Mouse (Mus musculus): ENCODE measurements at regions not wholly inside any gene's neighbourhood (a gene's known extent, or its start where the extent isn't known, plus 50 kb on each side); places are given as distances from the start of the nearest gene placed in this dataset.

DNA sequence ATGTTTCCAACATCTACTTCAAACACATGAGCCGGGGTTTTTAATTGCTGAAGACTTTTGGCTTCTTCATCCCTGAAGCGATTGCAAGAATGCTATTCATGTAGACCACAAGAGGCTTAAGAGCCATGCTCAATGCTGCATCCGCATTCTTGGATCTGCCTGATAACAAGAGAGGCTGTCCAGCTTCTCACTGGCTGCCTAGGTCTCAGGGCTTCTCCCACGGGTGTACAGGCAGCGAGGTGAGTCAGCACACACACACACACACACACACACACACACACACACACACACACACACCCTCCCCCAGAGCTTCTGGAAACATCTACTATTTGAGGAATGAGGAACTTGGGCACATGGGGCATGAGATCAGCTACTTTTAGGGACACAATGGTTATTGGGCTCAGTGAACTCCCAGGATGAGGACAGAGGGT lies 261.1 kb downstream of the Tgfb2 start:
- Histone ChIP-seq H3K9ac (no peak overlapping the region), H3K27me3 (ENCODE audit: insufficient read depth, low read length) (no peaks in the 10 kb centered on the region), H3K27ac (ENCODE audit: low read depth) (peak overlapping the region; percentile 42; the same call in 1 of the 2 replicates), H3K4me2 (no peak overlapping the region), H3K36me3 (ENCODE audit: insufficient read depth) (no peaks in the 10 kb centered on the region), H3K9me3 (ENCODE audit: low read depth, low read length) (no peaks in the 10 kb centered on the region), H3K4me1 (ENCODE audit: insufficient read depth) (peaks cover 3% of the 10 kb centered on the region; the same call in 1 of the 2 replicates), H3K4me3 (ENCODE audit: low read depth, low read length) (no peak overlapping the region)
- DNase-seq (peak; percentile 75), ATAC-seq (ENCODE audit: insufficient read depth) (peak; percentile 89)
- WGBS, result 60% methylated on average over 5 of the region's 5 CpGs
- 0 out of 2 replicates have a peak, but pooled peaks have one; percentile 12 for TF ChIP-seq CTCF (IDR thresholded peaks at IDR 0.05; ENCODE audit: low read depth)

DNA sequence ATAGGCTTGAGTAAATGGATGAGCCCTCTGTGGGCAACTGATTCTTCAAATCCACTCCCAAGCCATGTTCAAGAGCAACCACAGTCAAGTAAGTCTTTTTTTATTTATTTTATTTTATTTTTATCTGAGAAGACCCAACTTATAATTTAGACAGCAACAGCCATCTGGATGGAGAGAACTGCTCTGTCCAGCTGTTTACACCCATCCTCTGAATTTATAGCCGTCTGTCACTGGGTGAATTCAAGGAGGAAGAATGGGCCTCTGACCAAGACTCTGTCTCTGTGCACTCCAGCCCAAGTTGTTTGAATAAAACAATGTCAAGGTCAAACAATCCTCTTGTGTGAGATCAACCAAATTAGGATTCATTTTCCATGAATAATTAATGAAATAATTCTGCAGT lies 263.6 kb downstream of the Tgfb2 start:
- Histone ChIP-seq H3K9ac (no peak overlapping the region), H3K4me1 (ENCODE audit: insufficient read depth) (peaks cover 3% of the 10 kb centered on the region; the same call in 1 of the 2 replicates), H3K27me3 (ENCODE audit: insufficient read depth, low read length) (no peaks in the 10 kb centered on the region), H3K4me2 (no peak overlapping the region), H3K4me3 (ENCODE audit: low read depth, low read length) (no peak overlapping the region), H3K36me3 (ENCODE audit: insufficient read depth) (no peaks in the 10 kb centered on the region), H3K9me3 (ENCODE audit: low read depth, low read length) (no peaks in the 10 kb centered on the region), H3K27ac (ENCODE audit: low read depth) (no peak overlapping the region)
- 47% methylated on average over 1 of the region's 1 CpGs for WGBS
- ATAC-seq (ENCODE audit: insufficient read depth) (no peak), DNase-seq (no peak)
- TF ChIP-seq CTCF (IDR thresholded peaks at IDR 0.05; ENCODE audit: low read depth), result no peak

DNA sequence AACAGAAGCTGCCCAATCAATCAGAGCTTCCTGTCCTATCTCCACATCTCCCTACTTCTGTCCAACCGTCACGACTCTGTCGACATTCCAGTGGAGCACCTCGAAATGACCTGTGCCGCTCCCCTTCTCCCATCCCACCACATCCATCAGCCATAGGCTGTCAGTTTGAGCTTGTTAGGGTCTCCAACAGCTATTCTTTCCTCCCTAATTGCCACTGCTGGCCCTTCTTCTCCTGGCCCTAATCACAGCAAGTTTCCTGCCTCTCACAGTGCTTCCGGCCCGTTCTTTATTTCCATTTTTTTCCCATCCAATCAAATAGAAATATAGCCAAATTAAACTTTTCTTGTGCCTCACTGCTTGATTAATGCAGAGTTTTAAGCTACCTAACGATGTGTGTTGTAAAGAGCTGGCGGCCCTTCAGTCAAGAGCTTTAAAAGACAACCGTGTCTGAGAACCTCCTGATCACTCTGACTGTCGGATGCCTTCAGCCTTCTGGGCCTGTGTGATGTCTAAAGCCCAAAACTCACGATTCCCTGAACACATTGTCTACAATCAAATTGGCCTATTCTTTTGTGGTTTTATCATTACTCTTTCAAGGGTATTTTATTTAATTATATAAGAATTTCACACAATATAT lies 270.3 kb downstream of the Tgfb2 start:
- ATAC-seq (ENCODE audit: insufficient read depth), result no peak

DNA sequence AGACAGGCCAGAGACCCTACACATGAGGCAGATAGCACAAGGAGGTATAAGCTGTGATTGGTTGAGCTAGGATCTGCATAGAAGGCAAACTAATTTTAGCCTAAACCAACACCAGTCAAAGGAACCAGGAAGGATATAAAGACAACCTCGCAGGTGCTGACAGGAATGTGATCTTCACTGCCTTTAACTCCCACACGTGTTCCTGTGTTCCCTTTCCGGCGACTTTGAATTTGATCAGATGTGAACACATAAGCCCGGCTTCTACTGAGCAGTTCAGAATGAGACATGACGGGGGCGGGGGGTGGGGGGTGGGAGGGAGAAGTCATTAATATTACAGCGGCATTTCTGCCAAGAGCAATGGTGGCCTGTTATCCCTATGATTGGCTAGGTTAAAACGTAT lies 271.0 kb downstream of the Tgfb2 start:
- Histone ChIP-seq H3K27me3 (ENCODE audit: insufficient read depth, low read length) (no peaks in the 10 kb centered on the region), H3K4me3 (ENCODE audit: low read depth, low read length) (no peak overlapping the region), H3K4me2 (peak overlapping the region; percentile 15; the same call in 1 of the 2 replicates), H3K9ac (no peak overlapping the region), H3K36me3 (ENCODE audit: insufficient read depth) (no peaks in the 10 kb centered on the region), H3K9me3 (ENCODE audit: low read depth, low read length) (no peaks in the 10 kb centered on the region), H3K4me1 (ENCODE audit: insufficient read depth) (peaks cover 18% of the 10 kb centered on the region), H3K27ac (ENCODE audit: low read depth) (no peak overlapping the region)
- DNase-seq (peak; percentile 17), ATAC-seq (ENCODE audit: insufficient read depth) (no peak)
- WGBS, result 25% methylated on average over 9 of the region's 9 CpGs
- no peak for TF ChIP-seq CTCF (IDR thresholded peaks at IDR 0.05; ENCODE audit: low read depth)

More for the DNA sequence above, 270.3 kb downstream of the Tgfb2 start:
- 18% methylated on average over 12 of the region's 12 CpGs for WGBS
- Histone ChIP-seq H3K9ac (no peak overlapping the region), H3K4me2 (no peak overlapping the region; the same call in 1 of the 2 replicates), H3K36me3 (ENCODE audit: insufficient read depth) (no peaks in the 10 kb centered on the region), H3K4me1 (ENCODE audit: insufficient read depth) (peaks cover 18% of the 10 kb centered on the region), H3K9me3 (ENCODE audit: low read depth, low read length) (no peaks in the 10 kb centered on the region), H3K27me3 (ENCODE audit: insufficient read depth, low read length) (no peaks in the 10 kb centered on the region), H3K4me3 (ENCODE audit: low read depth, low read length) (no peak overlapping the region), H3K27ac (ENCODE audit: low read depth) (0 out of 2 replicates have a peak overlapping the region, but pooled peaks have one; percentile 34)
- peak; percentile 38 for DNase-seq
- TF ChIP-seq CTCF (IDR thresholded peaks at IDR 0.05; ENCODE audit: low read depth), result no peak

DNA sequence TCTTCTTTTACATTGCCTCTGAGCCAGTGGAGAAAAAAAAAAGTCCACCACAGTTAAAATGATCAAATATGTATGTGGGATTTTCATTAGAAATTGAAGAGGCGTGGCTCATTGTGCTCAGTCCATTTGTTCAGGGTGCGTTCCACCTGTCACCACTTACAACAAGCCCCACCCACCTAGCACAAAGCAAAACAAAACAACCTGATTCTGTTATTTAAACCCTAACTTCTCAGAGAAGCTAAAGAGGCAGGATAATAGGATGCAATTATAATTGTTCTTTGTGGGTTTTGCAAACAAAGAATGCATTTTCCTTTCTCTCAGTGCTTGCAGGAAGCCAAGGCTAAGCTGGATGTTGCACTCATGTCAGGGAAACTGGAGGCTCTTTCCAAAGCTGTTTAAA lies 271.8 kb downstream of the Tgfb2 start:
- no peak overlapping the region; the same call in 1 of the 2 replicates for H3K27ac ChIP-seq (ENCODE audit: low read depth)
- no peak for DNase-seq

DNA sequence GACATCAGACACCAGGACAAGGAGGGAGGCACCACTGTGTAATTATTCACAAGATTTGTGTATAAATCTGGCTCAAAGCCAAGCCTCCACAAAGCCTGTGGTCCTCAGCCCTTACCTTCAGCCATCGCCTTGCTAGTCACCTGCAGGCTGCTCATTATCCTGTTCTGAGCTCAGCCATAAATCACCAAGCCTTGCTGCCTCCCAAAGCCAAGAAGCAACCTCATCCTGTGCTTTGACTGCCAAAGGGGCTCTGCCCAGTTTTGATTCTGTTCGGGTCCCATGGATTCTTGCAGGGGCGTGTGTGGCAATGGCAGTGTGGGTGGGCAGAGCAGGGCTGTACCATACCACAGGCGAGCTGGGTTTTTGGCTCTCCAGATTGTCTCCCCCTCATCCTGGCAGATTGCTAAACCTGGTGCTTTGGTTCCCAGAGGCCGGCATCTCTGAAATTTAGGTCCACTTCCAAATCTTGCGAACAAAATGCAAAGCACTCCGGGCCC lies 272.6 kb downstream of the Tgfb2 start:
- 72% methylated on average over 7 of the region's 7 CpGs for WGBS
- H3K9ac ChIP-seq, result no peak overlapping the region
- TF ChIP-seq CTCF (IDR thresholded peaks at IDR 0.05; ENCODE audit: low read depth), result no peak
- no peak overlapping the region for H3K4me2 ChIP-seq
- peaks cover 18% of the 10 kb centered on the region for H3K4me1 ChIP-seq (ENCODE audit: insufficient read depth)
- peak overlapping the region; percentile 13; the same call in 1 of the 2 replicates for H3K27ac ChIP-seq (ENCODE audit: low read depth)
- ATAC-seq (ENCODE audit: insufficient read depth), result peak; percentile 59
- H3K36me3 ChIP-seq (ENCODE audit: insufficient read depth), result no peaks in the 10 kb centered on the region
- H3K9me3 ChIP-seq (ENCODE audit: low read depth, low read length), result no peaks in the 10 kb centered on the region
- no peaks in the 10 kb centered on the region for H3K27me3 ChIP-seq (ENCODE audit: insufficient read depth, low read length)
- DNase-seq, result peak; percentile 73
- no peak overlapping the region for H3K4me3 ChIP-seq (ENCODE audit: low read depth, low read length)

More for the DNA sequence above, 271.8 kb downstream of the Tgfb2 start:
- 82% methylated on average over 2 of the region's 2 CpGs for WGBS
- no peaks in the 10 kb centered on the region for H3K9me3 ChIP-seq (ENCODE audit: low read depth, low read length)
- H3K9ac ChIP-seq, result no peak overlapping the region
- H3K36me3 ChIP-seq (ENCODE audit: insufficient read depth), result no peaks in the 10 kb centered on the region
- no peak for TF ChIP-seq CTCF (IDR thresholded peaks at IDR 0.05; ENCODE audit: low read depth)
- H3K4me1 ChIP-seq (ENCODE audit: insufficient read depth), result peaks cover 18% of the 10 kb centered on the region
- ATAC-seq (ENCODE audit: insufficient read depth), result no peak
- no peaks in the 10 kb centered on the region for H3K27me3 ChIP-seq (ENCODE audit: insufficient read depth, low read length)
- H3K4me2 ChIP-seq, result no peak overlapping the region
- H3K4me3 ChIP-seq (ENCODE audit: low read depth, low read length), result no peak overlapping the region

DNA sequence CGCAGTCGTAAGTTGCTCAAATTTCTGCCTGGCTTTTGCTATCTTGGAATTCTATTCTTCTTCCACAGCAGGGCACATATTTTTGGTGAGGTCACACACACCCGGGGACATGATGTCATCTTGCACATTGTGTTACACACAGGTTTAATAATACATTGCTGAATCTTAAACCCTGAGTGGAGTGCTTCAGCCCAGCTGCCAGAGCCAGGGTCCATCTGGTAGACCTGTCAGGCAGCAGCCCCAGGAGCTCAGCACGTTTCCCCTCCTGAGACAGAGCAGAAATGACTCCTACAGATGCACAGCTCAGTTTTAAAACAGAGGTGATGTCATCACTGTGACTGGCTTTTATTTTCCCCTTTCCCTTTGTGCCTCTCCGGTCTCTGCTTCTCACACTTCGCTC lies 280.4 kb downstream of the Tgfb2 start:
- Histone ChIP-seq H3K4me2 (no peak overlapping the region), H3K36me3 (ENCODE audit: insufficient read depth) (no peaks in the 10 kb centered on the region), H3K27me3 (ENCODE audit: insufficient read depth, low read length) (no peaks in the 10 kb centered on the region), H3K4me3 (ENCODE audit: low read depth, low read length) (no peak overlapping the region), H3K4me1 (ENCODE audit: insufficient read depth) (no peaks in the 10 kb centered on the region), H3K9ac (no peak overlapping the region), H3K9me3 (ENCODE audit: low read depth, low read length) (no peaks in the 10 kb centered on the region), H3K27ac (ENCODE audit: low read depth) (no peak overlapping the region)
- 73% methylated on average over 6 of the region's 6 CpGs for WGBS
- ATAC-seq (ENCODE audit: insufficient read depth), result no peak
- no peak for DNase-seq
- TF ChIP-seq CTCF (IDR thresholded peaks at IDR 0.05; ENCODE audit: low read depth), result no peak

Measured in lung, embryonic 14.5 days (tissue).